Mouse (Mus musculus) left cerebral cortex, postnatal 14 days (tissue): Measurements from ENCODE around the gene Slamf1. TPM values are rescaled to one million over a fixed set of nuclear protein-coding genes. Genes with fewer than 3 reads are reported as not detected.

Experiments used
- DNase-seq, 2 experiments: peaks; one replicate each; pipeline ENCODE4 v3.0.0; 2021 to 2022; ENCODE audit warnings: low spot score in 2 of 2, mixed read lengths in 1 of 2
- intact Hi-C: fragments of 180-260 bp; cut with DNase I; formaldehyde crosslinking; loops from one replicate; pipeline ENCODE4 v1.15.1; 2025
- long read RNA-seq, 2 experiments: library from polyadenylated mRNA; stranded (forward); transcript quantifications; one replicate each; pipeline ENCODE4 v2.0.0; 2021
- total RNA-seq, 2 experiments: library from RNA; stranded (reverse); gene quantifications; 2 replicates each; pipeline ENCODE4 v1.2.3; 2021

Gene Slamf1
- under 1 TPM; 0.63 to 0.68 TPM for total RNA-seq
- long read RNA-seq, experiment 1, result 0 reads
- long read RNA-seq, experiment 2, partial matches to known transcripts, result 0 of 2 reads
- long read RNA-seq, experiment 2, other reads (novel, unspliced or antisense), result 2 of 2 reads

GRCm38 (mm10) chr1:171766898-171767297, at the start of gene Slamf1:
TSS of gene Slamf1 (plus strand) at chr1:171767127.
- intact Hi-C loops, result no loop called here

DNA sequence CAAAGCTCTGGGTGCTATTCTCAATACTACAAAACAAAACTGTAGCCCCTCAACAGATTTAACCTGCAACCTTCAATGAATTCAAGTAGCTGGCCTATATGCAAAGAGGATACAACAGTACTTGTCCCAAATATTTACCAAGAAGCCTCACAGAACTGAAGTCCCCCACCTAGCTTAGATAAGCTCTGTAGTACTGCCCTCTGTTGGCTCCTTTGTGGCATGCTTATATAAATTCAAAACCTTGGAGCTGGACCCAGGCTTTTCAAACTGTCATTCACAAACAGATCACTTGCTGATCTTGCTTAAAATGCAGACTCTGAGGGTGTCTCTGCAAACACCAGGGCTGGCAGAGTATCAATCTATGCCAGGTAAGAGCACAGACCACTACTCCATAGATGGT, 35.7 kb upstream of the Slamf1 start:
- intact Hi-C loops, result no loop called here
- peak in 1 of 2 experiments; percentile 5 for DNase-seq

More at GRCm38 (mm10) chr1:171766898-171767297, at the start of gene Slamf1:
- DNase-seq, result no peak

DNA sequence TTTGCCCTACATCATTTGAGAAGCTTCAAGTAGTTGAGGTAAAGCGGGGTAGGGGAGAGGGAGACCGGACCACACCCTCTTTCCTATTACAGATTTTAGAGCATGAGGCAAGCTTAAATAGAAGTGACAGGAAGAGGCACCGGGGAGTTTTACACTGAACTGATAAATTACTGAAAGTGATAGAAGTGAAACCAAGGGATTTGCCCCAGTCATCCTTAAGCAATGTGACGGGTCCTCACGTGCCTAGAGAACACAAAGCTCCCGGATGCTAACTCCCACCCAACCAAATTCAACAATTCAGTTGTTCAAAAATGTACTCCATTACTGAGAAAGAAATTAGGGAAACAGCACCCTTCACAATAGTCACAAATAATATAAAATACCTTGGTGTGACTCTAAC, 32.0 kb upstream of the Slamf1 start:
- intact Hi-C loops, result no loop called here
- no peak for DNase-seq

GRCm38 (mm10) chr1:171748127-171748969, 18.6 kb upstream of the Slamf1 start:
- intact Hi-C loops, result no loop called here

DNA sequence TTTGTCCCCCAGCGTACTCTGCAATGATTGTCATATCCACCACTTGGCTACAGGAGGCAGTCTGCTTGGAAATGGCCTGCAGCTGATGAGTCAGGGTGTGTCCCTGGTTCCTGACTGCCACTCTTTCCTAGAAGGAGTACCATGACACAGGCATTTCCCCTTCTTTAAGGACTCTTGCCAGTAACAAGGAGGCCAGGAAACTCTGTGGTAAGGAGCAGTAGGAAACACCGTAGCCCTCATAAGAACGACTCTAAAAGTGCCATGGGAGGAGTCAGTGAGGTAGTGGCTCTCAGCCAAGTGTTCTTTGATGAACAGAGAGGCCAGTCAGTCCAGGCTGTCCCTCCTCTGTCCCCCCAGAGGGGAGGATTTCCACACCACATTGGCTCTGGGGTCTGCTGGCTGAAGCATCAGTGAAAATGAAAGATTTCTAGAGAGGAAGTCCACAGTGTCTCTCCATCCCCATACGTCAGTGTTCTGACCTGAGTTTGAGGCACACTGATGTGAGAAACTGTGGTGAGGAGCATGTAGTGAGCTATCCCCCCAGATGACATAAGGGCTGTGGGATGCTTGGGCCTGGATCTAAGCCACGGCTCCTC, 5.0 kb upstream of the Slamf1 start:
- intact Hi-C loops, result no loop called here

More at GRCm38 (mm10) chr1:171748127-171748969, 18.6 kb upstream of the Slamf1 start:
- DNase-seq, result no peak

GRCm38 (mm10) chr1:171770996-171771395, 4.1 kb downstream of the Slamf1 start:
- no peak for DNase-seq
- intact Hi-C loops, result no loop called here

More for the DNA sequence above, 5.0 kb upstream of the Slamf1 start:
- no peak for DNase-seq

- DNase-seq, result no peak
- intact Hi-C loops, result no loop called here
Measured at GRCm38 (mm10) chr1:171772121-171772735, 5.3 kb downstream of the Slamf1 start.

DNA sequence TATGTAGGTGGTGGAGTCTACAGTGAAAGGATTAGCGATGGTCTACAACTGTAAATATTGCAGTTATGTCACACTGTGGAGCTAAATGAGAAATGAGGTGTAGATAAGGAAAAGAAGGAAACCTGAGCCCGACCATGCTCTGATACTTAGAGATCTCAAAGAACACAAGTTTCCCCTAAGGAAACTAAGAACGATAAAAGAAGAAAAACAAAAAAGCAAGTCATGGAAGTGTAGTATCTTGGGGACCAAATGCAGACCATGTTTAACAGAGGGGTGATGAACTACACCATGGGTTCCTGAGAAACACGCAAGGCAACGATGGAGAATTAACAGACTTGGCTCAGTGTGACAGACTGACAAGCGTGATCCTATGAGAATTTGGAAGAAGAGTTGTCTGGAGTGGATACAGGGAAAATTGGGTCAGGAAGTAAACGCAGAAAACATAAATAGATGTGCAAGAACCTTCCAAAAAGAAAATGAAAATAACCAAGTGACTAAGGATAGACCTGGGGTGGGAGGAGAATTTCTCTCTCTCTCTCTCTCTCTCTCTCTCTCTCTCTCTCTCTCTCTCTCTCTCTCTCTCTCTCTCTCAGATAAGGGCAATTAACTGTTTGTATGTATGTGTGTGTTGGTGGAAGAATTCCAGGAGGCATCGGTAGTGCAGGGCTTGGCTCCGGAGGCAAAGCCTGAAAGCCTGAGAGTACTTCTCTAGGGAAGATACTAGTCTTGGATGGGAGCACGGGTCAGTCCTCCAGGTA, 6.5 kb downstream of the Slamf1 start:
- DNase-seq, result no peak
- intact Hi-C loops, result no loop called here

DNA sequence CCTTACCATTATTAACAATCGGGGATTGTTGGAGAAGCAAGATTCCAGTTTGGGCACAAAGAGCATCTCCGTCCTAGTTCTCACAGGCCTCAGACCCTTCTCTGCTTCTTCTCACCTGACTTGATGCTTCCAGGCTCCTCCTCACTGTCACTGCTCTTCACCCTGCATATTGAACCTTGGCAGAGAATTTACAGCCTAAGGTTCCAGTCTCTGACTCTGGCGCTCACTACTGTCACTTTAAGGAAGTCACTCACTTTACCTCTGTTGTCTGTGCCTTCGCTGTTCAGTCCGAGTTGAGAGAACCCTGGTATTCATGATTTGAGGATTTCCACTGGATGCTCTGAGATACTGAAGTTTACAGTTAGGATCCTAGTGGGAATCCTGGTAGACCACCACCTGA, 7.3 kb downstream of the Slamf1 start:
- intact Hi-C loops, result no loop called here
- no peak for DNase-seq

- intact Hi-C loops, result no loop called here
- DNase-seq, result peak in 1 of 2 experiments; percentile 25
Measured at GRCm38 (mm10) chr1:171774678-171775077, 7.8 kb downstream of the Slamf1 start.

GRCm38 (mm10) chr1:171775781-171776180, 8.9 kb downstream of the Slamf1 start:
- intact Hi-C loops, result no loop called here
- peak; percentile 49 to 61 for DNase-seq

DNA sequence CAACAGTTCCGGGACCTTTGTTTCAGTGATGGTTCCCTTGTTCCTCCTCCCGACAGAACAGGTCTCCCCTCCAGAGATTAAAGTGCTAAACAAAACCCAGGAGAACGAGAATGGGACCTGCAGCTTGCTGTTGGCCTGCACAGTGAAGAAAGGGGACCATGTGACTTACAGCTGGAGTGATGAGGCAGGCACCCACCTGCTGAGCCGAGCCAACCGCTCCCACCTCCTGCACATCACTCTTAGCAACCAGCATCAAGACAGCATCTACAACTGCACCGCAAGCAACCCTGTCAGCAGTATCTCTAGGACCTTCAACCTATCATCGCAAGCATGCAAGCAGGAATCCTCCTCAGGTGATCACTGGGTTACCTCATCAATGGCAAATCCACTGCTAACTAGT, 10.1 kb downstream of the Slamf1 start:
- intact Hi-C loops, result no loop called here

DNA sequence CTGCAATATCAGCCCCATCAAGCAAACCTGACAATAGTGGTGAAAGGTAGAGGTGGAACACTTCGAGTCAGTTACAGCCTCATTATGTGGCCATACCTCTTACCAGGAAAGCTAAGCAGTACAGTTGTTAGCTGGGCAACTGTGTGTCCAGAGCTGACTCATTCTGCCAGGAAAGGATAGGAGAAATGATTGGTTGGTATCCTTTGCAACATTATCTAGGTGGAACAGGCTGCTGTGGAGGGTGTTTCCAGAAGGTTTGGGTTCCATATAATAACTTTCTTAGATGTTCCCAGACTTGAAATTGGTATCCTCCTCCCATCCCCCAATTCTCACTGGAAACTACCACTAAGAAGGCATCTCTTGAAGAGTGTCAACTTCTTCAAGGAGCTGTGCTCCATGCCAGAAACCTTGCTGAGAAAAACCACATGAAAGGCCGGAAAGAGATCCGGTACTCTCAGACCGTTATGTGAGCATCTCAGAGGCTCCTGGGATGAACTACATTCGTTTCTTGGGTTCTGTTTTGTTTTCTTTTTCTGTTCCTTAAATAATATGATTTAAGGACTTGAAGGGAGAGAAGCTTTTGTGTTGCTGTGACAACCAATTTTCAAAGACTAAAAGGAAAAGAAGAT, 15.5 kb downstream of the Slamf1 start:
- no peak for DNase-seq
- intact Hi-C loops, result no loop called here

More for the DNA sequence above, 10.1 kb downstream of the Slamf1 start:
- no peak for DNase-seq

DNA sequence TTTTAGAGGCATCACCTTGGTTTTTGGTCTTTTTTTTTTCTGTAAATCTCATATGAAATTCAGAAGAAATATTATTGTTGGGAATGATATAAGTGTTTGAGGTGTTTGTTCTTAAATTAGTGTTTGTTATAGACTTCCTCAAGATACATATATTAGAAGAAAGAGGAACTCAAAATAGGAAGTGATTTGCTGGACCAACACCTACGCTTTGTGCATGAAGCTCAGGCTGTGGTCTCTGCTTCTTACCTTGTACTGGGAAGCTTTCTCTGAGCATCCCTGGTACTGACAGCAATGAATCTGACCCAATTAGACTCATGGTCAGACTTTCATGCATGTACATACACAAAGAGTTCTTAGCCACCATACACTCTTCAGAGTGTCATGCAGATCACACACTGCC, 18.9 kb downstream of the Slamf1 start:
- intact Hi-C loops, result no loop called here

DNA sequence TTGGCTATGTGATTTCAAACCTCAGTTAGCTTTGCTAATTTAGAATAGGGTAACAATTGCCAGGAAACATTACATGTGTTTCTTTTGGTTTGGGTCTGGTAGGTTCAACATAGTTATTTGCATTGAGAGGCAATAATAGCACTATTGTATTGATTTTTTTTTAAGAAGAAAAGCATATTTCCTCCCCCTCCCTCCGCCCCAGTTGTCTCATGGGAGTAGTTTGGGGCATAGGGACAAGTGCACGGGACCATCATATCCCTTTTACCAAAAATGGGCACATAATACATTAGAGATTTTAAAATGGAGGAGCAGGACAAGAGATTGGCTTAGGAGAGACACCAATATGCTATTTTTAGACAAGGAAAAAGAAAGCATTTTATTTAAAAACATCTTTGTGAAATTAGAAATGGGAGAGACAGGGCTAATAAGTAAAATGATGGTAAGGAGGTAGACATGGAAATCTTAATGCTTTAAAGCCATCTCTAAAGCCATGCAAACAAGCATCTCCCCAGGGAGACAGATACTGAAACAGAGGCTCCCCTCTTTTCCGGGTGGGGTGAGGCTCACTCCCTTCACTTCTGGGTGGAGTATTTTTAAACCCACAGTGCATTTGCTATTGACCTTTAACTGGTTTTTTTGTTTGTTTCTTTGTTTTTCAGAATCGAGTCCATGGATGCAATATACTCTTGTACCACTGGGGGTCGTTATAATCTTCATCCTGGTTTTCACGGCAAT, 20.5 kb downstream of the Slamf1 start:
- no peak for DNase-seq
- intact Hi-C loops, result no loop called here

More for the DNA sequence above, 18.9 kb downstream of the Slamf1 start:
- DNase-seq, result no peak

DNA sequence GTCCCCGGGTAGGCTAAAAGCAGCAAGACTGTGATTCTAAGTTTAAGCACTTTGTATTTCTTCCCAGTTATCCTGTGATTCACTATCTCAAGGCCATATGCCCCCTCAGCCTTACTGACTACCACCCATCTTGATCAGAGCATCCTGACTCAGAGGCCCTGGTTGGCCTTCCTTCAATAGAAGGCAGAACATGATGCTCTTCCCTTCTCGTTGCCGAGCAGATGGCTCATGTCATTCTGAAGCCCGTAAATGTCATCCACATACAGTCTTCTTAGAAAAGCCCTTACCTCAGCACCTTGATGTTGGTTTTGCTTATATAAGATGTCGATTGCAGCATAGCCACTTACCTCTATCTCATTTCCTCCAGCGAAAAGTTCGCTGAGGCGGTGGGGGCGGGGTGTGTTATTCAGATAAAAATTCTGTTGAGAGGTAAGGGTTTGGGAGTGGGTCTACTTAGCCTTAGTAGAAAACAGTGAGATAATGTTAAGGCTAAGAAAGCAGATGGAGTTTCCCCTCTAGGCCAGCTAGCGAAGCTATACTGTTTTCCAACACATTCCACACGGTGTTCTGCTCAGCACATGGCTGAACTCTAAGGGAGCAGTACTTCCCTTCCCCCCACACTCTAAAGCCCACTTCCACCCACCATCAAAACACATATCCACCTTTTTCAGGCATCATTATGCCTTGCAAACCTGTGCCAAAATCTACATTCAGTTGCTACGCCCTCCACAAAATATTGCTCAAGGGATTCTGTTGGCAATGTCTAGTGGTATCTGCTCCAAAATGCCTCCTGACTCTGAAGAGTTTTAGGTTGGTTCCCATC, 21.7 kb downstream of the Slamf1 start:
- intact Hi-C loops, result no loop called here
- DNase-seq, result peak; percentile 26 to 67

DNA sequence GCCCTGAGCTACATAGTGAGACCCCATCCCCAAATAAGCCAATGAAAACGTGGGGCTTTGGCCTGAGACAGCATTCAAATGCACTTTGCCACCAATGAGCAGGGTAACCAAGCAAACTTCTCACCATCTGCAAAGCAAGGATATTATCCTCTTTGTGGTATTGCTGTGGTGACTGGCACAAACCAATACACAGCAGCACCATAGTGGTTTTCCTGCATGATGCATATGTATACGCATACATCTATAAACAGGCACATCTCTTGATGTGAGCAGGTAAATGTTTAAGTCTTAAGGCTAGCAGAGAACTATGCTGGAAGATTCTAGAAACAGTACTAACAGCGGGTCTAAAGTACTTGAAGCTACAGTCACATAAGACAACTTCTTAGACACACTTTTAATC, 22.5 kb downstream of the Slamf1 start:
- intact Hi-C loops, result no loop called here

DNA sequence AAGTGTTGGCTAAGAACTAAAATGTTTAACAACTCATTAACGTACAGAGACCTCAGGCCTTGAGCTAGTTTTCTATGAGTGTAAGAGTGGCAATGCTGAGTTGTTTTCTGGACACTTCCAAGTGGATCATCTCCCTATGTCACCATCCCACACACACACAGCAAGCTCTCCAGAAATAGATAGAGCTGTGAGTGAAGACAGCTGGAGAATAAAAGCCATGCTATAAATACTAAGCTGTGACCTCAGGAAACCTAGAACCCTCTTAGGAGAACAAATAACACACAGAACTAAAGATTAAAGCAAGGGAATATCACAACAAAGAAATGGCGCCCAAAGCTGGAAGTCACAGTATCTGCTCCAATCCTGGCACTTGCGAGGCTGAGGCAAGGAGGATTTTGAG, 24.6 kb downstream of the Slamf1 start:
- intact Hi-C loops, result no loop called here
- DNase-seq, result peak; percentile 28 to 52

More for the DNA sequence above, 22.5 kb downstream of the Slamf1 start:
- no peak for DNase-seq
